Mouse (Mus musculus) thymus, adult 18-20 months (tissue): ENCODE measurements at regions not wholly inside any gene's neighbourhood (a gene's known extent, or its start where the extent isn't known, plus 50 kb on each side); places are given as distances from the start of the nearest gene placed in this dataset.

Source experiments
- DNase-seq, 2 experiments: peaks; one replicate each; pipeline ENCODE4 v3.0.0; 2022; ENCODE audit warnings: mixed read lengths in 2 of 2

DNA sequence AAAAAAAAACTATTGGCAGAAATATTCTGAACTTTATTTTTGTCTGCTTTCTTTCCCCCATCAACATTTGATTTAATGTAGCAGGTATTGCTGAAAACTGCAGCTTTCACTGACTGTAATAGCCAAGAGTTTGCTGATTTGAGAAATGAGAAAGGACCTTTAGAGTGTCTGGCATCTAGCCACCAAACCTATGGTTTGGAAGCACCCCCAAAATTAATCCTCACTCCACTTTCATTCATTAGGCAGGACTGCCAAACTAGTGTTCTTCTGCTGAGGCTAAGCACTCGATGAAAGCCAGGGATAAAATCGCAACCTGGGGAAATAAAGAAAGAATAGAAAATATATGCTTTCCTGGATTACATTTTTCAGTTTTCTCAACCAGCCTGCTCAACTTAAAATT is 320.4 kb downstream of the Atp6ap1l start:
- DNase-seq, result no peak

DNA sequence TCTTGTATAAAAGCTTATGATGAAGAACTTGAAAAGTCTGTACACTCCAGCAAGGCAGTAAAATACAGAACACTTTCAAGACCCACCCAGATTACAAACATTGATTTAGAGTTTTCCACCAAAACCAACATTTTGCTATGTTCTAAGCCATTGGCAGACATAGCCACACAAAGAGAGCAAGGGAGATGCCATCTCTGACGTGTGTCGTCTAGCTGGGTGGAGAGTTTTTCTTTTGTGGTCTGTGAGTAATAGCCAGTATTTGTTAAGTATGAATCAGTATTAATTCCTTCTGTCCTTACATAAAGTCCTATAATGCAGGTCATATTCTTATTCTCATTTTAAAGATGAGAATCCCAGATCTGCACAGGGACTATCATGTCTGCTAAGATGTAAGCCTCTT is 329.8 kb downstream of the Atp6ap1l start:
- DNase-seq, result no peak

DNA sequence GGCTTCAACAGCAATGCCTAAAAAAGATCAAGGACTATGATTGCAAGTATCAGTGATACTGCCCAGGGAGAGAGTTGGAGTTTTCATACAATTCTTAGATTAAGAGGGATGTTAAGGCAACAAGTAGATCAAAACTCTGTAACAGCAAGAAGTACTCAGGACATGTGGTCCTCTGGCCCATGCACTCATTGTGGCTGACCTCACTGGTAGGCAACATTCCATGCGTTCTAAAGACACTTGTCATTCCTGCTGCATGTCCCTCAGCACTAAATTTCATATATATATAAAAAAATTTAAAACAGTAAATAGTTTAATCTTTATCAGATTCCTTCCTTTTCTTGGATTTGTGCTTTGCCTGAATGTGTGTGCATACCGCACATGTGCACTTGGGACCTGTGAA is 332.6 kb downstream of the Atp6ap1l start:
- no peak for DNase-seq

DNA sequence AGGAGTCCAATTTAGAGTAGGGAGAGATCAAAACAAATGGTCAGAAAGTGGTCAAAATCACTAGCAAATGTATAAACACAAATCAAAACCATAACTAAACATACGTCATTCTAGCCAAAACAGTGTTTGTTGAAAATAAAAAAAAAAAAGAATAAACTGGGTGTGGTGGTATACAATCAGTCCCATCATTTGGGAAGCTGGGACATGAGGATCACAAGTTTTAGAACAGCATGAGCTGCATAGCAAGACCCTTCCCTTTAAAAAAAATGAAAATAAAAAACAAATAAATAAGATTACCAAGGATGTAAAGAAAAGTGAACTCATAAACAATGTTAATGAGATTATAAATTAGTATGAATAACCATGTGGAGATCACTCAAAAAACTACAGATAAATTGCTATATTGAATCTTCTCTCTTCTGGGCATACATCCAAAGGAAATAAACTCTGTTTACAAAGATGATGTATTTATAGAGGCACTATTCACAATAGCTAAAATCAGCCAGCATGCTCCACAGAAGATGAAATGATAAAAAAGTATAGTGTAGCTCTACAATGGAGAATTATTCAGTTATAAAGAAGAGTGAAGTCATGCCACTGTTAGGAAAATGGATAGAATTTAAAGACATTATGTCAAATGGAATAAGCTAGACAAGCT is 341.8 kb downstream of the Atp6ap1l start:
- DNase-seq, result no peak

DNA sequence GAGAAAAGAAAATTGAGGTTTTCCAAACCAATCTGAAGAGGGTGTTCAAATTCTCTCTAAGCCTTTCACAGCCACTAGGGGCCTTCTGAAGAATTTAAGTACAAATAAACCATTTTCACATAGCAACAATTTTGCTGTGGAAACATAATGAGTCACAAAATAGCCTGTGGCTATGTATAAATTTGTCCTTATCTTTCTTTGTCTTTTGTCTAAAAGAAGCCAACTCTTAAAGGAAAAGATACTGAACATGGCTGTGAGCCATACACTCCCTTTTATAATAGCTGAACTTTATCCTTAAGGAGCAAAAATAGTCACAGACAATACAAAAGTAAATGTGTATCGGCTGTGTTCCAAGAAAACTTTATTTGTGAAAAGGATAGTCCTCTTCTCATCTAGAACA is 345.1 kb downstream of the Atp6ap1l start:
- no peak for DNase-seq

DNA sequence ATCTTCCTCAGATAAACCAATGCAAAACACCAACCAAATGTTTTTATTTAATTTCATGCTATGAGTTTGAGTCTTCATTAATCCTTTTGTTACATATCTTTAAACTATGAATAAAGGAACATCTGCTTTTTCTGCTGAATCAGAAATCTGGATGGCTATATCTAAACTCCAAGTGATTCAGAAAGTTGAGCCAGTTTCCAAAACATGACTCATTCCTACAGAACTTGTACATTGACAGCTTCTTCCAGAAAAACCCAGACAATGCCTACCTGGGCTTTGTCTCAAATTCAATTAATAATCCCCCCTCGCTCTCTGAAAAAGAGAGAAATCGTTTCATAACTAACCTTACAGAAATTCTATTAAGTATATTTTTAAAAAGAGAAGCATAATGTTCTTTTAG is 345.7 kb downstream of the Atp6ap1l start:
- no peak for DNase-seq

DNA sequence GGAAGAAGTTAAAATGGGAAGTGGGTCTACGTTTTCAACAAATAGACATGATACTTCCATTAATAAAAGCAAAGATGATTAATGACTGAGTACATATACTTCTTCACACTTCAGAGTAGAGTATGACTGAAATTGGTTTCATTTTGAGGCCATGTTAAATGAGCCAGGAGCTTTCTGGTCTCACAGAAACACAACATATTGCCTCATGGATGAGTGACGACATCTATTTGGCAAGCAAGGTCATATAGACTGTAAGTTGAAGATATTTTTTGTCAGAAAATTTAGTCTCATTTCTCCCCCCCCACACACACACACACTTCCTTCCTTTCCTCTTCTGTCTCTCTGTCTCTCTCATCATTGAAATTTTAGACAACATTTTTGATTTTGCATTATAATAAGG is 354.0 kb downstream of the Atp6ap1l start:
- no peak for DNase-seq

DNA sequence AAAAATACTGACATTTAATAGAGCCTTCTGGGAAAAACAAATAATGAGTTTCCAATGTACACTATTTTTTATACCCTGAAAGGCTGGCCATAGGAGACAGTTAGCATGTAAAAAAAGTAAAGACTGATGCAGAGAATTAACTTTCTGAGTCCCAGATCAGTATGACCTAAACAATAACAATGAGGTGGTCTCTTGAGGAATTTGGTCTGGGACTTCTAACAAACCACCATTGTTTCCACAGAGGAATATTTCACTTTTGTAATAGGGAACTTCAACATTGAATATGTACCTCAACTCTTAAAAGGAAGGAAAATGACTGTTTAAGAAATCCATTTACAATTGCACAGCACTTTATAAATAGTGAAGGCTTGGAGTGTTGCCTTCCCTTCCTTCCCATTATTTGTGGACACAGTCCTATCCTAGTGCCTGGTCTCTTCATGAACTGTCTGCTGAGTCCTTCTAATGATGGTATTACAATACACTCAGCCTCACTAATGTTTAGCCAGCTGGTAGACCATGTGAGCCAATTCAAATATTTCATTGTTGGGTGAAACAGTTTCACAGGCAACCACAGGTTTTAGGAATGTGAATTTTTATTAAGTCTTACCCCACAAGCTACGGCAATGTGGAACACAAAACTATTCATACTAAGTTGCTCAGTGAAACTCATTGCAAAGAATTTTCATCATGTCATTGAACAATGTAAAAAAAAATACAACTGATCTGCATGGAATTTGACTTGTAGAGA is 358.7 kb downstream of the Atp6ap1l start:
- DNase-seq, result no peak

DNA sequence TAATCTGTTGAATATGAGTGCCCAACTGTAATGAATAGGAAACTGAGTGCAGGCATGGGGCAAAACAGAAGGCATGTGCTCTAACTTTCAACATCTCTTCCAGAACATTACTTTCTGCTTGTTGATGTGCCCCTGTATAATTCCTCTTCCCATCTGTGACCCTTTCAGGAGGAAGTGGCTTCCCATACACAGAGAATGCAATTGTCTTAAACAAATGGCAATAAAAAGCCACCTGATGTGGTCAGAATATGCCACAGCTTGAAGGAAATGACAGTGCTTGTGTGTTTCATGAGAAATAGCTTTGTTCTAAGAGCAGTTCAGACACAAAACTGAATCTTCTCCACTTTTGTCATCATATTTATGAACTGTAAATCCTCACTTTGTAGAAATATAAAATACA is 359.3 kb downstream of the Atp6ap1l start:
- DNase-seq, result no peak

DNA sequence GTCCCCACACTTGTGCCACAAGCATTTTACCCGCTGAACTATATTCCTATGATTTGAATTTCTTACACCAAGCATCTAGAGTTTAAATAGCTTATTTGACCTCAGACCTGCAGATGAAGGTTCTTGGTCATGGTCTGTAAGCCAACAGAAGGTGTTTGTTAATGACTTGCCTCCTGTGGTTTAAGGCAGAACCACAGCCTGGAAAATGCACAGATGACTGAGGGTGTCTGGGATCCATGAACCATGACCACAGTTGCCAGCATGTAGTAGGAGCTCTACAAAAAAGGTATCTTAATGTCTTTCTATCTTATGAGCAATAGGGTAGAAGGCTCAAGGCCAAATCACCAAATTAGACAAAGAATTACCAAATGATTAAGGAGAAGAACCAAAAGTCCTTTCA is 367.6 kb downstream of the Atp6ap1l start:
- no peak for DNase-seq

DNA sequence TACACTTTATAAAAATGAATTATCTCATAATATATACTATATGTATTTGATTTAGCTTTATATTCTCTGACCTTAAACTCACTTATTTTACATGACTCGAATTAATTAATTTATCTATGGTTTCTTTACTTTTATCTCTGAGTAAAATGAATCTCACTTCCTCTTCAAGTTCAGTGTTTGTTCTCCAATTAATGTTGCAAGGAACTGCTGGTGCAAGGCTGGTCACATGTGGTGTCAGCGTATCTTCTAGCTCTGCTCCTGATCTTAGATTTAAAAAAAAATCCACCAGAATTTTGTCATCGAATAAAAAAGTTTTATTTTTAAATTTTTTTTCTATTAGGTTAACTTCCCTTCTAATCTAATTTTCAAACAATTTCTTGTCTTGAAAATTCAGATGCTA is 378.2 kb downstream of the Atp6ap1l start:
- no peak for DNase-seq

DNA sequence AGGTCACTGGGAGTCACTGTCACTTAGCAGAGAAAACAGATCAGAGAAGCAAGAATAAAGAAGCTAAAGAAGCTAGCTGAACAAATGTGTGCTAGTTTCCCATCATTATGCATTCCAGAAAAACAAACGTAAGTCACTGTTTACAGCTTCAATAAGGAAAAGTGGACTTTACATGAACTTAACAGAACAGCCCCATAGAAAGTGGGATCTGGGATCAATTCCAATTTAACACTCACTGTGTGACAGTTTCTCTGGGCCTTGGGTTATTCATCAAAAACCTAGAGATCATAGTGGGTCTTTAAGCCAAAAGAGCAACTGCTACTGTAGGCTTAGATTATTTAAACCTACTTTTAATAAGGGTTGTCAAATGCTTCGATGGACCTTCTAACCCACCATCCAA is 379.4 kb downstream of the Atp6ap1l start:
- no peak for DNase-seq

DNA sequence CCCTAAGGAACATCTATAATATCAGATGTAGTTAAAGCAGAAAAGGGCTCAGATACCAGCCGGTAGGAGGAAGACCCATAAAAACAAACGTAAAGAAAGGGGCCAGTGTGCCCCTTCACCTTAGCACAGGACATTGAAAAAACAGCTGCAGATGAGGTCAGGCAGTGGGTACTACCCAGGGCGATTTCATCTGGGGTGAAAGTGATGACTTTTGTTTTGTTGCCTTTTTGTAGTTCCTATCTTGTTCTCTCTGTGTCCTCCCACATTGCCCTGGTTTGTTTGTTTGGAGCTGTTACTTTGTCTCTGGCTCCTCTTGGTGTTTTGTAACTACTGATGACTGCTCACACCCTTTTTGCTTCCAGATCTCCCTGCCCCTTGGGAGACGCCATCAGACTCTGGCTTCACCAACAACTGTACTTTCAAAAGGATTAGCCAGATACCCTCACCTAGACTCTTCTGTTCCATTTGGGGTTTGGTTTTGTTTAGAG is 383.4 kb downstream of the Atp6ap1l start:
- no peak for DNase-seq

DNA sequence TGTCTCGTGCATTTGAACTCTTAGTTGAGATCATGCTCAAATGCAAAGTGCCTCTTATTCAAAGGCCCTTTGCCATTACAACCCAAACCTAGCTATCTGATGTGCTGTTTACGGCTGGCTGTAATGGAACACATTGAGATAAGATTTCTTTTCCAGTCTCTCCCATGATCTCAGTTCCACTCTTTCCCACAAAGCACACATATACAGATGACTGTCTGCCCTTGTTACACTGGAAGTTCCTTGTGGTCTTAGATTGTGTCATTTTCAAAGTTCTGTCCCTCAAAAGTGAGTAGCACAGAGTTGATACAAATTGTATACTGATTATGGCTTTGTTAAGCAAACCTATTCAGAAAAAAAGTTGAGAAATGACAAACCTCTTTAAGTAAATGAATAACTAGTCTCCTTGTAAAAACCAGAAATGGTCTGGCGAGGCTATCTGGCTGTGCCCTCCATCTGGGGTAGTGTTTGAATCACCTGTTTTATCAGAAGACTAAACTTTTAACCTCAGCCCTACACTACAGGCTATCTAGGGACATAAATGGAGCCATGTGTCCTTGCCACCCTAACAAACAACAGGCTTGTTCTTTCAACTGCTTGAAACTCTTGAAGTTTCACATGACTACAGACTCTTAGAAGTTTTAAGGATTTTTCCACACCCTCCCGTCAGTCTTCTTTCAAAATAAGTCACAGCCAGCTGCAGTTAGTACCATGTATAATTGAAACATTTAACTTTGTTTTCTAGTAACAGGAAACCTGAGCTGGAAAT is 384.0 kb downstream of the Atp6ap1l start:
- no peak for DNase-seq

DNA sequence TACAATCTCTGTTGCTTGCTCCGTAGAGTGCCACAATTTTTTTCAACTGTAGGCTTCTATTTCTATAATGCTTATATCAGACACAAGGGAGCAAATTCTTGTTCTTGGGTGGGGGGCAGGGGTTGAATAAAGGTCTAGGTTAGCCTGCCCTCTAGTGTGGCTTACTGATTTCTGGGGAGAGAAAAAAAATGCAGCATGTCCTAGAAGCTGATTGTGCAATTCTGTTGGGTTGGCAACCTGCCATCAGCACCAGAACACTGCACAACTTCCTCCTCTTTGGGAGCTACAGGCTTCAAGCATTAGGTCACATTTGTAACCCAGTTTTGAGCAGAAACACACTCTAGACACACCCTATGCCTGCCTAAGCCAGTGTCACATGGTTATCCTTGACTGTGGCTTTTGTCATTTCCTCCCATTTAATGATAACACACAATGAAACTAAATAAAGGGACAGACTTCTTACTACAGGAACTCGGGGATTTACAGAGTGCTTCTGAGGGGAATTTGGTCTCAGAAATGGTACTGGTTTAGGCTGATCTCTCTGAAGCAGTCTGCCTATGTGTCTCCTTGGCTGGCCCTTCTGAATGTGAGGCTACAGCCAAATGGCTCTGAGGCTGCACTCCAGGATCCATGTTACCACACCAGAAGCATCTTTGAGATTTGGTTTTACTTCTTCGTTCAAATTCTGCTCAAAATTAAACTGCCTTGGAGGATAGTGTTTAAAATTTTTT is 389.2 kb downstream of the Atp6ap1l start:
- peak; percentile 8 to 9 for DNase-seq

DNA sequence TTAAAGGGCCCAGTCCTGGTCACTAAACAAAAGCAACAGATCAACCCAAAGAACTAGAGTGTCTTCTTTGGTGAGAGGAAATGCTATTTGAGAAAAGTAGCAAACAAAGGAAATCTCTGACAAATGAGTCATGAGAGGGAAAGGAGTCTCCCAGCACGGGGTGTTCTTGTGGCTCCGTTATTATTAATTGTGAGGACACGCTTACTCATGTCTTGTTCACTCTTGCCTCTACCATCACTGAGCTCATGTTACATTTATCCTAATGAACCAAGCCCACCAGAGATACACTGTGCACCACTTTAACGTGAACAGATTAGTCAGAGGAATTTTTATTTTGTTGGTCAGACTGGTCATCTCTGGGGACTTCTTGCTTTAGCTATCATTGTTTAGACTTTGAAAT is 391.3 kb downstream of the Atp6ap1l start:
- DNase-seq, result no peak

DNA sequence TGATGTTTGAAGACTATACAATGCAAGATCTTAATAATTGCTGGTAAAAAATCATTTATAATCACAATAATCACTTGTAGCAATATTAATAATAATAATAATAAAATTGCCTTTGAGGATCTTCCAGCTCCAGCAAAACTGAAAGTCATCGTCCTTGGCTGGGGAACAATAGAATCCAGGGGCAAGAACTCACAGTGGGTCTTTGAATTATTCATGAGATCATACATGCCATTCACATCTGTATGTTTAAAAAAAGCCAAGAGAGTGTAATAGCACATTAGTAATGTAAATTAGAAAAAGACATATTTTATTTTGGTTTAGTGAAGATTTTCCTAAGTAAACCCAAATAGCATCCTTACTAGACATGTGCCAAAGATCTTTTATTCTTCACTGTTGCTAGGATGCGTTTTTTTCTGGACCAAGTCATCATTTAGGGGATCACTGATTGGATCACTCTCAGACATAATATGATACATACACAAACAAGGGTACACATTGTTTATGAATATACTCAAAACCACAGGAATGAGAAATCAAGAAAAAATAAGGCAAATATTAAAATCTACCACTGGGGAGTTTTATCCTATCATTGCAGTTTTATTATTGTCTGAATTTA is 392.3 kb downstream of the Atp6ap1l start:
- no peak for DNase-seq

DNA sequence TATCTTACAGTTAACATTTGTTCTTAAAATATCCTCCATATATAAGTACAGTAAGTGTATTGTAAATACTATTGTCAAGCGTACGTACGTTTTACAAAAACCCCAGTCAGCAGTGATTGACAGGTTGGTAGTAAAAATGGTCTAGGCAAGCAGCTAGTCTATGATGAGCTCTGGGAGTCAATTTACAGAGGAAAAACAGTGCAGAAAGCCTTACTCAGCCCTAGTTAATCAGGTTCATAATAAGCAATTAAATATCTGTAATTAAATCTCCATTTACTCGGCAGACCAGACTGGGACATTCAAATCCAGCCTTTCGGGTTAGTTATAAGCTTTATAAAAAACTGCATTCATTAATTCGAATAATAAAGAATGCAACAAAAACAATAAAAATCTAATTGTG is 394.7 kb downstream of the Atp6ap1l start:
- DNase-seq, result no peak

DNA sequence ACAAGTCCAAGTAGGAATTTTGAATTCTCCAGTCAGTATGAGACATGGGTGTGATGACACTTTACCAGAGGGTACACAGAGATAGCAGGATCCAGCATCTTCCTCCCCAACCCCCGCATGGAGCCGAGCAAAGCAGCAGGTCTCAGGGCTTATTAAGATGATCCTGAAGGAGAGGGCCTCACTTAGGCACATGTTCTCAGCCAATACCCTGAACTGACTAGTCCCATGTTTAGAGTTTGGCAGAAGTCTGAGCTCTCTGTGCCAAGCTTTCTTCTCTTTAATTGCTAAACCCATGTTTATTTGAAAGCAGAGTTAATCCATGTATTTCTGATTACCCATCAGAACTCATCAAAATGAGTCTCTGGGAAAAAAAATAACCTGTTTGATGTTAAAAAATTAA is 402.0 kb downstream of the Atp6ap1l start:
- DNase-seq, result no peak

DNA sequence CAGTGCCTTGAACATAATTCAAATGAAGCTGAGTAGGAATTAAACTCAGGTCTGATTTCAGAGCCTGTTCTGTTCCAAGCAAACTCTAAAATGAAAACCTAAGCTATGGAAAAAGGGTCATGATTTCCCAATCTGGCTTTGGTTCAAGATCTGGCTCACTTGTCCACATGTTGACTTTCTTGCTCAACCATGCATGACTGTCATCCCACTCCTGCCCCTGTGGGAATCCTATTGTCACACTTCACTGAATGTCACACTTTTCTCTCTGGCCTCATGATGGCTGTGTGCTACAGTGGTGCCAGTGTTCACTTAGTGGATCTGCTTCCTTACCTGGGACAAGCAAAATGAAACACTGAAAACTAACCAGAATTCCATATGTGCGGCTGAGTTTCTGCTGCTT is 403.0 kb downstream of the Atp6ap1l start:
- DNase-seq, result no peak

DNA sequence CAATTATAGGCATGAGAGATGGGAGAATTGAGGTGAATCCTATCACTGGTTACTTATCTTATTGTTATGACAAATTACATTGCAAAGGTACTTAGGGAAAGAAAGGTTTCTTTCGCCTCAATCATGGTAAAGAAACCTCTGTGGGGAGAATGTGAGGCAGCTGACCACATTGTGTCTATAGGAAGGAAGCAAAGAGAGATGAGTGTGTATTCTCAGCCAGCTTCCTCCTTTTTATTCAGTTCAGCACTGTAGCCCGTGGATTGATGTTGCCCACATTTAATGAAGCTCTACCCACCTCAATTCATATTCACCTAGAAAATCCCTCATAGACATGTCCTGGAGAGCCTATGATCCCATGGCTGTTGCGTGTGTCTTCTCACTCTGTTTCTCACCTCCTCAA is 406.2 kb downstream of the Atp6ap1l start:
- no peak for DNase-seq

DNA sequence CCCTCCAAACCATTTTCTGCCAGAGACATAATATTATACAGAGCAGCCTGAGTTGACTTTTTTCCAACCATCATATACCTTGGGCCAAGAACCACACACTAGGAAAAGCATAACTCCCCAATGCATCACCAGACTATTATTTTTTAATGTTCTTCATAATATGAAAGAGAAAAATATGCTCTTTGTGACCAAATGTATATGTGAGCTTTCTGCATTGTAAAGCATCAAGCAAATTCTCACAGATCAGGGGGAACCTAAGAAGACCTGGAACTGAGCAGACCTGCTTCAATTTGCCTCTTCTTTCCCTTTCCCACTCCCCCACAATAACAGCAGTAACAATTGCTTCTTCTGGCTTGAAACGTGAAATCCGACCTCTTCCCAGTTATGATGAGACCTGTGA is 407.6 kb downstream of the Atp6ap1l start:
- no peak for DNase-seq

DNA sequence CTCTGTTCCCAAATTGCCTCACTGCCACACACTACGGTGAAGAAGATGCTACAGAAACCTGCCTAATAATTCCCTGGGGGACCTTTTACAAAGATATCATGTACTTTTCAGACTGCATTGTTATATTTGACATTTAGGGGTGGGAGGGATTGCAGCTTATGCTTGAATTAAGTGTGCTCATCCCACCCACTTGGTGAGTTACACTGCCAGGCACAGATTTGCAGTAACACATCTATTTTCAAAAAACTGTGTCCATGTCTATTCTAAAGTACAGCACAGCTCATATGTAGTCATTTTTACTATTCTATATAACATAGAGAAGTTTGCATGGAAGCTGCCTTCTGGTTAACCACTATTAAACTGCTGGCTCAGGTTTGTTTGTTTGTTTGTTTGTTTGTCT is 404.3 kb upstream of the Xrcc4 start:
- no peak for DNase-seq
